Mouse (Mus musculus) testis, adult 2 months (tissue): ENCODE results near the gene Pafah2.

Experiments
- CTCF ChIP-seq: fragments of 200-500 bp; IDR thresholded peaks from 2 replicates; pipeline ENCODE4 v1.5.1; 2012; ENCODE audit warnings: low read depth, mild to moderate bottlenecking, inconsistent platforms, low read length, moderate library complexity; ENCODE audit not compliant: control insufficient read depth, insufficient read depth, insufficient replicate concordance
- POLR2A ChIP-seq: fragments of 200-500 bp; IDR thresholded peaks from 2 replicates; pipeline ENCODE4 v1.6.1; 2012; ENCODE audit warnings: low read depth, mild to moderate bottlenecking, inconsistent platforms, low read length, moderate library complexity; ENCODE audit not compliant: control insufficient read depth

- TF ChIP-seq CTCF, result no peak
- no peak for TF ChIP-seq POLR2A
Observed at GRCm38 (mm10) chr4:134372294-134372747, 23.8 kb upstream of the Pafah2 start.
